Mouse (Mus musculus) monocyte, adult 2 months (primary cell): ENCODE results near the gene Sh3pxd2a.
"Not testable (repeated sequence)": the region's sequence is repeated elsewhere in the genome, so short reads cannot be mapped to it uniquely, and the experiment has no call there.

ENCODE experiments used
- DNase-seq, 2 experiments: peaks; one replicate each; pipeline ENCODE4 v3.0.0; 2022; ENCODE audit warnings: low spot score in 2 of 2, low read depth in 1 of 2

Gene Sh3pxd2a

GRCm38 (mm10) chr19:47412566-47413248 is 51.5 kb downstream of the Sh3pxd2a start:
- DNase-seq, result no peak

GRCm38 (mm10) chr19:47410301-47410700 is 53.9 kb downstream of the Sh3pxd2a start:
- DNase-seq, result no peak

GRCm38 (mm10) chr19:47409142-47409541 is 55.1 kb downstream of the Sh3pxd2a start:
- no peak for DNase-seq

GRCm38 (mm10) chr19:47408656-47409055 is 55.5 kb downstream of the Sh3pxd2a start:
- no peak for DNase-seq

- DNase-seq, result no peak
Observed at GRCm38 (mm10) chr19:47407332-47407731, 56.9 kb downstream of the Sh3pxd2a start.

GRCm38 (mm10) chr19:47406524-47406923 is 57.7 kb downstream of the Sh3pxd2a start:
- no peak for DNase-seq

- DNase-seq, result no peak
Observed at GRCm38 (mm10) chr19:47405548-47405947, 58.7 kb downstream of the Sh3pxd2a start.

GRCm38 (mm10) chr19:47403391-47404379 is 60.5 kb downstream of the Sh3pxd2a start:
- no peak for DNase-seq

GRCm38 (mm10) chr19:47402976-47403375 is 61.2 kb downstream of the Sh3pxd2a start:
- DNase-seq, result no peak

GRCm38 (mm10) chr19:47402544-47402943 is 61.7 kb downstream of the Sh3pxd2a start:
- DNase-seq, result no peak

- no peak for DNase-seq
Observed at GRCm38 (mm10) chr19:47399709-47400108, 64.5 kb downstream of the Sh3pxd2a start.

GRCm38 (mm10) chr19:47399029-47399428 is 65.2 kb downstream of the Sh3pxd2a start:
- no peak for DNase-seq

GRCm38 (mm10) chr19:47397882-47398671 is 66.1 kb downstream of the Sh3pxd2a start:
- DNase-seq, result no peak

GRCm38 (mm10) chr19:47395338-47395737 is 68.9 kb downstream of the Sh3pxd2a start:
- no peak for DNase-seq

- DNase-seq, result not testable (repeated sequence)
Observed at GRCm38 (mm10) chr19:47394781-47395180, 69.4 kb downstream of the Sh3pxd2a start.

GRCm38 (mm10) chr19:47390878-47391277 is 73.3 kb downstream of the Sh3pxd2a start:
- no peak for DNase-seq

GRCm38 (mm10) chr19:47387887-47388286 is 76.3 kb downstream of the Sh3pxd2a start:
- no peak for DNase-seq

GRCm38 (mm10) chr19:47387395-47387794 is 76.8 kb downstream of the Sh3pxd2a start:
- DNase-seq, result no peak

- DNase-seq, result no peak
Observed at GRCm38 (mm10) chr19:47385971-47386370, 78.2 kb downstream of the Sh3pxd2a start.

- DNase-seq, result no peak
Observed at GRCm38 (mm10) chr19:47384639-47385038, 79.6 kb downstream of the Sh3pxd2a start.

- no peak for DNase-seq
Observed at GRCm38 (mm10) chr19:47384036-47384435, 80.2 kb downstream of the Sh3pxd2a start.
